Mouse (Mus musculus): ENCODE data around the gene D630045J12Rik.

DNA sequence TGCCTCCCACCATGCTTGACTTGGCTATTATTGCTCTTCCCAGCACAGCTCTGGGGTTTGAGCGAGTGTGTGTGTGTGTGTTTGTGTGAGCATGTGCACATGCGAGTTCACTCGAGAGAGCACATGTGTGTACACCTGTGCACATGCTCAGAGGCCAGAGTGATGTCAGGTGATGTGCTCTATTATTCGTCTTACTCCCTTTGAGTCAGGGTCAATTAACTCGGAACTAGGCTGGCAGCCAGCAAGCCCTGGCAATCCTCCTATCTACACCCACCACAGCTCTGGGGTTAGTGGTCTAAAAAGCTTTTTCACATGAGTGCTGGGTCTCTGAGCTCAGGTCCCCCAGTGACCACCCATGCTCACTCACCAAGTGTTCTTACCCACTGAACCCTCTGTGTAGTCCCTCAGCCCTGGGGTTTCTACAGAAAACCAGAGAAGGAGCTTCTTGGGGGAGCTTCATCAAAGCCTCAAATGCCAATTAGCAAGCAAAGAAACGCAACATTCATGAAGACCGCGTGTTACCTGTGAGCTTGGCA, 11.4 kb downstream of the D630045J12Rik start:
- TF ChIP-seq POLR2A (IDR thresholded peaks at IDR 0.05; ENCODE audit: low read depth, low read length) (no peak), CTCF (IDR thresholded peaks at IDR 0.05; ENCODE audit: extremely low read depth, insufficient read depth, insufficient read length, insufficient replicate concordance) (no peak)

Measured in spleen, adult 2 months (tissue).